Mouse (Mus musculus) monocyte, adult 5-6 weeks (primary cell): ENCODE data around the gene Gga1. TPM values are rescaled to one million over a fixed set of nuclear protein-coding genes. Genes with fewer than 3 reads are reported as not detected.

Experiments used
- ATAC-seq: fragments of 153-309, 156-312 bp; replicated peaks from 2 replicates; pipeline ENCODE4 v1.8.0; 2017; ENCODE audit warnings: mild to moderate bottlenecking; ENCODE audit not compliant: low TSS enrichment, insufficient number of reproducible peaks, severe bottlenecking, poor library complexity, low FRiP score
- total RNA-seq: library from RNA; stranded (forward); fragments of 200-1000, 200-491, 200-594 nt; gene quantifications from 3 replicates; pipeline ENCODE4 v1.2.3, GENCODE M21; 2017

The Gga1 gene
- total RNA-seq, 1 experiment from 2014 or later: 20.8 TPM

GRCm38 (mm10) chr15:78926021-78926919 is 49.3 kb downstream of the Gga1 start, which contains the start of gene Lgals1:
Lgals1 (plus strand) TSS chr15:78926725.
- no peak; the same call in 1 of the 2 replicates for ATAC-seq

DNA sequence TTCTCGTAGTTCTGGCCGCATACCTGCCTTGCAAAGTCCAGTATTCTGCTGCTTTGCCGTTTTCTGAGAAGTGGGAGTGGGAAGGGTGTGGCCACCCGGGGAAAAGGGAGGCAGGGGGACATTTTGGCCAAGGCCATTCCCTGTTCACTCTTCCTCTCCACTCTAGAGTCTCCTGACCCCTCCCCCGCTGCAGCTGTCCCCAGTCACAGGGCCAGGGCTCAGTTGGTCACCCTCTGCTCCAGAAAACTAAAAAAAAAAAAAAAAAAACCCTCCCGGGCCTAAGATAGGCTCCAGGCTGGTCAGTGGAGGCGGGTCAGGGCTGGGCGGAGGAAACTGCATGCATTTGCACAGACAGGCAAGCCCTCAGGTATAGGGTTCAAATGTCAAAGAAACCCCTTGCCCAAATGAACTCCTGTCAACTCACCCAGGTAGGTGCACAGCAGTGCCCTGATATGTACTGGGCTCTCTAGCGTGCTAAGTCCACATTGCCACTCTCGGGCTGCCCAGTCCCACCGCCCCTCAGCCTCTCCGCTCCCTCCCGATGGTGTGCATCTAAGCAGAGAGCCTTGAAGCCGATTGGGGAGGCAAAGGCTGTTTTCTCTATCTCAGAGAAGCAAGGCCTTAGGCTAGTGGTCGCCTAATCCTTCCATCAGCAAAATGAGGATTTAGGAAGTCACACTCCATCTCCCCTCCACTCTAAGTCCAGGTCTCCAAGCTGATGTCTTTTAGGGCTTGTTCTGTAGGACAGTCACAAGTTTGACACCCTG is 50.2 kb downstream of the Gga1 start:
- ATAC-seq: no peak

DNA sequence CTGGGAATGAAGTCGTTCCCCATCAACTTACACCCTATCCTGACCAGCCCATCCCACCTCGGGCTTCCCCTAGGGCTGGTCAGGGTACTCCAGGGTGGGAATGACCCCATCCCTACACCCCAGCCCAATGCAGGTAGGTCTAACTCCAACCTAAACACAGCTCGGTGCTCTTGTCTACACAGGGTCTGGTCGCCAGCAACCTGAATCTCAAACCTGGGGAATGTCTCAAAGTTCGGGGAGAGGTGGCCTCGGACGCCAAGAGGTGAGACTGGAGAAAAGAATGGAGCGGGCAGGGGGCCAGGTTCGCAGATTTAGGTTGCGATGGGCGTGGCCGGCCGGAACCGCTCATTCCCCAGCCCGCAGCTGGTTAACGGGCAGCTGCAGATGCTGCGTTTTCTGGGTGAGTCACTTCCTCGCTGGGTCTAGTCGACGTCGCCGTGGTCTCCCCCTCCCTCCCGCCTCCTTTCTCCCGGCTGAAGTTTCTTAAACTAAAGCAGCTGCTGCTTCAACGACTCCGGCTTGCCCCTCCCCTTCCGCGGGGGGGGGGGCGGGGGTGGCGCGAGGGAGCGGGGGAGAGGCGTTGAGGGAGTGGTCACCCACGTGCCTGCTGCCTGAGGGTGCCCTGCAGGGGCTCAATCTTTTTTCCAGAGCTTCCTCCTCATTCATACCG is 50.9 kb downstream of the Gga1 start:
- ATAC-seq: peak; percentile 80

DNA sequence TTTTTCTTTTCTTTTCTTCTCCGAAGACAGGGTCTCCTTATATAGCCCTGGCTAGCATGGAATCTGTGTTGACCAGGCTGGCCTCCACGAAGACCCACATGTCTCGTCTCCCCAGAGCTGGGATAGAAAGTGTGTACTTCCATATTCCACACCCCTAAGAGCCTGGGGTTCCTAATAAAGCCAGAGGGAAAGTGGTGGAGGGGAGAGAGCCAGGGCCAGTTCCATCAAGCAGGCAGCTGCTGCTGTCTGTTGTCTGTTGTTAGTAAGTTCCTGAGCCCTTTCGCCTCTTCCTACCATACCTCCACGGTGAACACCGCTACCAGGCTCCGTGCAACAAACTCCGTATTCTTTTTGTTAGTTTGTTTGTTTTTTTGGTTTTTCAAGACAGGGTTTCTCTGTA is 51.5 kb downstream of the Gga1 start:
- ATAC-seq: no peak

DNA sequence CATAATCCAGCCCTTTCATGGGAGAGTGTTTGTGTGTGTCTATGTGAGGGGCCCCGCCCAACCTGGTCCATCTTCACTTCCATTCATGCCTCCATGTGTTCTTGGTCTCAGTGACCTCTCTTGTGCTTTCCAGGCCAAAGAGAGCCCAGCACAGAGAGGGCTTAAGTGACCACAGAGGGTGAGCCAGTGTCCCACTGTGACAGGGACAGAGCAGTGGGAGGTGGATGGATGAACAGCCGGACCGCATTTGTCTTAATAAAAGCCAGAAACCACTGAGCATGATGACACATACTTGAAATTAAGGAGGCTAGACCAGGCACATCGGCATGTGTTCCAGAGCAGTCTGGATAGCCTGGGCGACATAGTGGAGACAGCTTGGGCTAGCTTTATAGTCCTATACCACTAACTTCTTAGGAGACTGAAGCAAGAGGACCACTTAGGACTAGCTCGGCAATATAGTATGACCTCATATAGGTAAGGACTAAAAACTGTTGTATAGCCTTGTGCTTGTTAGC is 53.3 kb downstream of the Gga1 start:
- ATAC-seq: no peak

- no peak for ATAC-seq
Measured at GRCm38 (mm10) chr15:78930801-78931426, 53.9 kb downstream of the Gga1 start.

- peak; percentile 68 for ATAC-seq
Measured at GRCm38 (mm10) chr15:78931577-78931976, 54.6 kb downstream of the Gga1 start.

DNA sequence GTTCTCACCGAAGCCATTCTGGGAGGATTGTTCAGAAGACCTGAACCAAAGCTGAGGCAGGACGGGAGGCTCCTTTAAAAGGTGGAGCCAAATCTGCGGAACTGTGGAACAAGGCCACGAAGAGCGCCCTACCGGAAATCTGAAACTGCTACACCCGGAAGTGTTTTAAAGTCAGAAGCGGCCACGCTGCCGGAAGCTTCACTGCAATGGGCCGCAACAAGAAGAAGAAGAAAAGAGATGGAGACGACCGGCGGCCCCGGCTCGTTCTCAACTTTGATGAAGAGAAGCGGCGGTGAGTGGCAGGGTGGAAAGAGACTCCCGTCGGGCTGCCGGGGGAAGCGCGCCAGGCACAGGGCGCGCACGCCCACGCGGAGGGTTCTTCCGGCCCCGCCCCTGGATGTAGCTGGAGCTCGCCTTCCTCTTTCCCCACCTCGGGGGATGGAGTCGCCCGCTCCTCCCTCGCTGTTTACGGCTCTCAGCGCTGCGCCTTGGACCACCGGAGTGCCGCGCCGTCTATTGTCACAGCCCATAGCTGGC is 57.9 kb downstream of the Gga1 start, which contains the start of gene Nol12:
Gene Nol12, plus strand, starts transcription at position 150 of the 537 bp plus-strand sequence.
- ATAC-seq: peak; percentile 86

- no peak for ATAC-seq
Measured at GRCm38 (mm10) chr15:78936403-78936802, 59.4 kb downstream of the Gga1 start.

- ATAC-seq: no peak
Measured at GRCm38 (mm10) chr15:78937311-78937710, 60.3 kb downstream of the Gga1 start.

DNA sequence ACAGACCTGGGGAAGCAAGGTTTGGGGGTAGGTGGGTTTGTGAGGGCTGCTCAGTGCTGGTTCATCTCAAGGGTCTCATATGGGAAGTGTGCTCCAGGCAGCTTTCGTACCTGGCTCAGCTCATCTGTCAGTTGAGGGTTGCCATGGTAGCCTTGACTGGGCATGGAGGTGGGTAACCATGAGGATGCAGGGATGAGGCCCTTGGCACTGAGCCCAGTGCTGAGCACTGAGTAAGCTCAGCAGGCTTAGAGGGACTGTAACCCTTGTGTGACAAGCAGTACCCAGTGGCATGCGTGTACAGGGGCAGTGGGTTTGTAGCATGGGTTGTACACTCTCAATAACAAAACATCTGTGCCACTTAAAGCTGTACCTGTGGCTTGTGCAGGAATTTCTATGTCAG is 61.0 kb downstream of the Gga1 start:
- no peak for ATAC-seq

DNA sequence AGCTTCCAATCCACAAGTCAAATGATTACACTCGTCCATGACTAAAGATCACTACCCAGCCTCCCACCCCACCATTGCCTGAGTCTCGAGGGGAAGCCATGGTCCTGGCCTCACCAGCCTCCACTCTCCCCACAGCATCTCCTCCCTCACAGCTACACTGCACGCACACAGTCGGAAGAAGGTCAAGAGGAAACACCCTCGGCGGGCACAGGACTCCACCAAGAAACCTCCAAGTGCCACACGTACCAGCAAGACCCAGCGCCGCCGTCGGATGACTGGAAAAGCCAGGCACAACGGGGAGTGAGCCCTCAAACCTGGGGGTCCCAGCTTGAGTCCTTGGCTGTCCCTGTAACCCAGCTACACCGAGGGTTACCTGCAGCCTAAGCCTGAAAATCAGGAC is 63.3 kb downstream of the Gga1 start:
- ATAC-seq: no peak

DNA sequence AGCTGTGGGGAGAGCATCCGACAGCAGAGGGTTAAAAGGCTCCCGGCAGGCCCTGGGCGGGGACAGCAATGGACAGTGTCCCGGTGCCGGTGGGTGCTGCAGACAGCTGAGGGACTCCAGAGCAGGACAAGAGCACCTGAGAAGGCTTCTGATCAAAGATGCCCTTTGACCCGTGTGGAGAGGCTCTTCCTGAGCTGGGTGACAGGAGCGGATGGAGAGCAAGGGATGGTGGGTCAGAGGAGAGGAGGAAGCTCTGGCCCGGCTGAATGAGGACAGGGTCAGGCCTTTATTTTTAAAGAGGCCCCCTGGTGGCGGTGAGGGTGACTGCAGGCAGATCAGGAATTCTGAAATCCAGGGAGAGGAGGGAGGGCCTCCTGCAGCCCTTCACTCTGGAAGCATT is 65.7 kb downstream of the Gga1 start:
- peak; percentile 61 for ATAC-seq

Other genes with a start within 250 kb of the Gga1 start
- gene Elfn2, start 158.4 kb upstream of the Gga1 start, total RNA-seq: not detected in 3 replicates
- 19.9 to 42.9 TPM (median 22.6 TPM) in 3 replicates for gene Mfng, start 103.7 kb upstream of the Gga1 start, total RNA-seq
- gene Card10, start 74.1 kb upstream of the Gga1 start, total RNA-seq: 0.21 to 3.7 TPM (median 2.1 TPM) in 3 replicates
- 0.29 to 1.2 TPM (median 0.75 TPM) in 3 replicates for gene Cdc42ep1, start 34.6 kb upstream of the Gga1 start, total RNA-seq
- gene Lgals2, start 21.7 kb upstream of the Gga1 start, total RNA-seq: not detected in 3 replicates
- gene Gm49510, start 22.5 kb downstream of the Gga1 start, total RNA-seq: 1.7 to 3.9 TPM (median 1.9 TPM) in 3 replicates
- 18.5 to 41.3 TPM (median 19.2 TPM) in 3 replicates for gene Sh3bp1, start 22.6 kb downstream of the Gga1 start, total RNA-seq
- gene Pdxp, start 36.7 kb downstream of the Gga1 start, total RNA-seq: 1.1 to 3.5 TPM in 2 of 3 replicates, not detected in the other
- gene Lgals1, start 49.5 kb downstream of the Gga1 start, total RNA-seq: 404 to 1,073 TPM (median 510 TPM) in 3 replicates
- 8.3 to 18.0 TPM (median 11.6 TPM) in 3 replicates for gene Nol12, start 57.7 kb downstream of the Gga1 start, total RNA-seq
- gene Triobp, start 70.5 kb downstream of the Gga1 start, total RNA-seq: 21.8 to 39.7 TPM (median 29.5 TPM) in 3 replicates
- 27.7 to 41.5 TPM (median 37.9 TPM) in 3 replicates for gene H1f0, start 151.3 kb downstream of the Gga1 start, total RNA-seq
- gene Galr3, start 164.7 kb downstream of the Gga1 start, total RNA-seq: not detected in 3 replicates
- gene Ankrd54, start 185.7 kb downstream of the Gga1 start, total RNA-seq: 8.1 to 17.1 TPM (median 13.3 TPM) in 3 replicates
- 102 to 117 TPM (median 113 TPM) in 3 replicates for gene Eif3l, start 198.0 kb downstream of the Gga1 start, total RNA-seq
- 12.9 to 26.3 TPM (median 16.2 TPM) in 3 replicates for gene Micall1, start 231.7 kb downstream of the Gga1 start, total RNA-seq